Mouse (Mus musculus) liver, adult (tissue): ENCODE results near the gene 1700024B05Rik.
"Not testable (repeated sequence)": the region's sequence is repeated elsewhere in the genome, so short reads cannot be mapped to it uniquely, and the experiment has no call there.

Experiments used
- GATA4 ChIP-seq: IDR thresholded peaks from 2 replicates; pipeline ENCODE4 v1.6.1; 2014; ENCODE audit warnings: mild to moderate bottlenecking, low read length; ENCODE audit not compliant: insufficient replicate concordance

Gene 1700024B05Rik

DNA sequence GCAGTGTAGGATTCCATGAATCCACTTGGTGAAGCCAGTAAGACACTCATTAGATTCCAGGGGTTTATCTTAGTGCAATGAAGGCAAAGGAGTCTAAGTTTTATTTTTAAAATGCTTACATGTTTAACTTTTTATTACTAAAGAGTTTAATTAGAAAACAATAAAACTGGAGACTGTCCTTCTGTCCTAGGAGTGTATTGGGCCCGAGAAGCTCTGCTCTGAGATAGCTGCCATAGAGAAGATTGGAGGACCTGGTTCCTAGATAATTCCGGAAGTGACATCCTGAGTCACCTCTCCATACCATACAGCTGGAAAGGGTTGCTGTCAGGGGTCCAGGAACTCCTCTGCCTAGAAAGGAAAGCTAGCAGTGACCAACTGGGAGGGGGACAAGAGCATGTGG is at the start of gene 1700024B05Rik:
TSS of gene 1700024B05Rik (plus strand) at position 301 of the 400 bp plus-strand sequence.
- TF ChIP-seq GATA4, result not testable (repeated sequence)

DNA sequence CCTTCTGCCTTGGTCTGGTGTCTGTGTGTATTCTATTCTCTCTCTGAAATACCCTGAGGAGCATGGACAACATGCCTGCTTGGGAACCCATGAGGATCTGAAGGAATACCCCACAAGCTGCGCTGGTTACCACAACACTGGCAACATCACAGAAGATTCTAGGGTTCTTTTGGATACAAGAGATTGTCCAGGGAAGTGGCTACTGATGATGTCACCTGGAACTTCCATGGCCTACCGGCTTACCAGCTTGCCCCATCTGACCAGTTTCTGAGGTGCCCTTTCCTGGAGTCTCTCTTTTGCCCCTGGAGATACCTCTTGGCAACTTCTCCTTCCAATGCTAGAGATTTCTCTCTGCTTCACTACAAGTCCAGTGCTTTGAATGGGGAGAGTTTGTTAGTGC is 36.6 kb upstream of the 1700024B05Rik start, which contains the start of gene Gm7980:
TSS of gene Gm7980 (minus strand) at position 101 of the 400 bp plus-strand sequence.
- TF ChIP-seq GATA4, result not testable (repeated sequence)

GRCm38 (mm10) chr14:41924649-41925048 is 19.1 kb upstream of the 1700024B05Rik start, which contains the start of gene 1700049E17Rik1:
1700049E17Rik1 (plus strand) TSS chr14:41924949.
- TF ChIP-seq GATA4, result not testable (repeated sequence)

DNA sequence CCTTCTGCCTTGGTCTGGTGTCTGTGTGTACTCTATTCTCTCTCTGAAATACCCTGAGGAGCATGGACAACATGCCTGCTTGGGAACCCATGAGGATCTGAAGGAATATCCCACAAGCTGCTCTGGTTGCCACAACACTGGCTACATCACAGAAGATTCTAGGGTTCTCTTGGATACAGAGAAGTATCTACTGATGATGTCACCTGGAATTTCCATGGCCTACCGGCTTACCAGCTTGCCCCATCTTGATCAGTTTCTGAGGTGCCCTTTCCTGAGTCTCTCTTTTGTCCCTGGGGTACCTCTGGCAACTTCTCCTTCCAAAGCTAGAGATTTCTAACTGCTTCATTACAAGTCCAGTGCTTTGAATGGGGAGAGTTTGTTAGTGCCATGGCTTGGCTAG is 24.0 kb downstream of the 1700024B05Rik start, which contains the start of gene Gm6401:
TSS of gene Gm6401 (minus strand) at position 101 of the 400 bp plus-strand sequence.
- not testable (repeated sequence) for TF ChIP-seq GATA4

DNA sequence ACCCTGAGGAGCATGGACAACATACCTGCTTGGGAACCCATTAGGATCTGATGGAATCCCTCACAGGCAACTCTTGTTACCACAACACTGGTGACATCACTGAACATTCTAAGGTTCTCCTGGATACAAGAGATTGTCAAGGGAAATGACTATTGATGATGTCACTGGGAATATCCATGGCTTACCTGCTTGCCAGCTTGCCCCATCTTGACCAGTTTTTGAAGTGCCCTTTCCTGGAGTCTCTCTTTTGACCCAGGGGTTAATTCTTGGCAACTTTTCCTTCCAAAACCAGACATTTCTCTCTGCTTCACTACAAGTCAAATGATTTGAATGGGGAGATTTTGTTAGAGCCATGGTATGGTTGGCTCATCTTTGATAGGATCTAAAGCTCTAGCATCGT is 39.4 kb downstream of the 1700024B05Rik start, which contains the start of gene Gm3543:
TSS of gene Gm3543 (minus strand) at position 101 of the 400 bp plus-strand sequence.
- TF ChIP-seq GATA4, result not testable (repeated sequence)
